Mouse (Mus musculus) CH12.LX (cell line): ENCODE measurements around the gene Pde4d.

Experiments used
- CTCF ChIP-seq, 2 experiments: IDR thresholded peaks in 1 of 2; conservative IDR thresholded peaks in 1 of 2; 2 replicates each; pipeline ENCODE4 v1.5.1; 2011 to 2012; ENCODE audit warnings: low read depth in 2 of 2, low read length in 2 of 2, improper control_type of control experiment in 1 of 2, inconsistent platforms in 1 of 2, mild to moderate bottlenecking in 1 of 2, moderate library complexity in 1 of 2
- EP300 ChIP-seq: IDR thresholded peaks from 2 replicates; pipeline ENCODE4 v1.6.1; 2011; ENCODE audit warnings: low read length, improper control_type of control experiment
- MEF2A ChIP-seq: IDR thresholded peaks from 2 replicates; pipeline ENCODE4 v1.6.1; 2014; ENCODE audit warnings: low read depth, mild to moderate bottlenecking, inconsistent platforms, low read length, improper control_type of control experiment, borderline replicate concordance
- POLR2A ChIP-seq: IDR thresholded peaks from 2 replicates; pipeline ENCODE4 v1.6.1; 2011; ENCODE audit warnings: low read depth, mild to moderate bottlenecking, improper control_type of control experiment, low read length
- USF1 ChIP-seq: IDR thresholded peaks from 2 replicates; pipeline ENCODE4 v1.6.1; 2014; ENCODE audit warnings: low read depth, mild to moderate bottlenecking, inconsistent platforms, low read length, improper control_type of control experiment
- ZC3H11A ChIP-seq: IDR thresholded peaks from 2 replicates; pipeline ENCODE4 v1.6.1; 2012; ENCODE audit warnings: low read depth, mild to moderate bottlenecking, inconsistent platforms, low read length, improper control_type of control experiment

DNA sequence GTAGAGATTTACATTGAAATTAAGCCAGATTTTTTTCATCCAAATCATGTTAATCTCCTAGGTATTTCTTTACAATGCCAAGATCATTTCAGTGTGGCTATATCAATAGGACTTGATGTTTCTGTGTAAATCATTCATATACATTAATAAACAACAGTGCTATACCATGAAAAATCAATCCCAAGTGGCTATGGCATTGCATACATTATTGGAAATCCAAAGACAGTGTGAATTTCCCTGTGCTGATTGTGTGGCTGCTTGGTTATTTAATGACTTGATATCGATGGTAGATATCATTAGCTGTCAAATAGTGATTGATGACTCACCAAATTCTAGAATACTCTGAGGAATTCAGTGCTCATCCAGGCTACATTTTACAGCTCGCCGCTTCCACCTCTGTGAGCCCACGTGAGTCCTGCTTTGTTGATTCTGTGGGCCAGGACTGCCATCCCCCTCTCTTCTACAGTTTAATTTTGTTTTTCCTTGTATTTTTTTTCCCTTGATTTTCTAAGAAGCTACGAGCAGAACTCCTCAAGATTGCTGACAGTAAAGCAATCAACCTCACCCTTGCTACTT lies 1085.0 kb downstream of the Pde4d start:
- TF ChIP-seq CTCF (conservative IDR thresholded peaks at IDR 0.05 in 1 of 2, IDR thresholded peaks at IDR 0.05 in 1 of 2; ENCODE audit: low read depth in 2 of 2, low read length in 2 of 2) = no peak
- TF ChIP-seq POLR2A = no peak
- no peak for TF ChIP-seq ZC3H11A
- TF ChIP-seq USF1 = no peak
- TF ChIP-seq EP300 = no peak
- no peak for TF ChIP-seq MEF2A
